Mouse (Mus musculus): Measurements from ENCODE around the gene Det1. TPM values are rescaled to one million over a fixed set of nuclear protein-coding genes. Genes with fewer than 3 reads are reported as not detected.

Gene Det1
- polyA plus RNA-seq, 1 experiment from 2014 or later, result 15.6 TPM

- no peak for ATAC-seq (ENCODE audit: low read depth)
- Histone ChIP-seq H3K9ac (ENCODE audit: low read depth, low read length) (no peak overlapping the region), H3K4me3 (ENCODE audit: low read depth, low read length) (no peak overlapping the region), H3K27me3 (replicated peaks; ENCODE audit: control insufficient read depth, insufficient read depth, low read length) (no peaks in the 10 kb centered on the region), H3K27ac (replicated peaks; ENCODE audit: low read depth, low read length) (no peak overlapping the region), H3K36me3 (ENCODE audit: control insufficient read depth, insufficient read depth, low read length) (no peaks in the 10 kb centered on the region), H3K9me3 (ENCODE audit: control insufficient read depth, low read length) (no peaks in the 10 kb centered on the region), H3K4me2 (ENCODE audit: low read depth, low read length) (no peak overlapping the region), H3K4me1 (ENCODE audit: control insufficient read depth, insufficient read depth, low read length) (no peaks in the 10 kb centered on the region)
- WGBS, result 77% methylated on average over 9 of the region's 9 CpGs
- no peak for DNase-seq (ENCODE audit: low spot score)
Measured at GRCm38 (mm10) chr7:78799730-78800496, 47.1 kb downstream of the Det1 start.

GRCm38 (mm10) chr7:78797843-78798455 lies 49.1 kb downstream of the Det1 start:
- no peaks in the 10 kb centered on the region for H3K27me3 ChIP-seq (replicated peaks; ENCODE audit: control insufficient read depth, insufficient read depth, low read length)
- 42% methylated on average over 8 of the region's 9 CpGs for WGBS
- peaks cover 5% of the 10 kb centered on the region; the same call in 1 of the 2 replicates for H3K36me3 ChIP-seq (ENCODE audit: control insufficient read depth, insufficient read depth, low read length)
- no peak overlapping the region for H3K4me3 ChIP-seq (ENCODE audit: low read depth, low read length)
- DNase-seq (ENCODE audit: low spot score), result peak; percentile 72
- H3K4me1 ChIP-seq (ENCODE audit: control insufficient read depth, insufficient read depth, low read length), result no peaks in the 10 kb centered on the region
- H3K9ac ChIP-seq (ENCODE audit: low read depth, low read length), result no peak overlapping the region
- no peak overlapping the region; the same call in 1 of the 2 replicates for H3K27ac ChIP-seq (replicated peaks; ENCODE audit: low read depth, low read length)
- no peaks in the 10 kb centered on the region for H3K9me3 ChIP-seq (ENCODE audit: control insufficient read depth, low read length)
- no peak overlapping the region for H3K4me2 ChIP-seq (ENCODE audit: low read depth, low read length)
- ATAC-seq (ENCODE audit: low read depth), result no peak; the same call in 1 of the 2 replicates

GRCm38 (mm10) chr7:78796624-78797023 lies 50.4 kb downstream of the Det1 start:
- Histone ChIP-seq H3K9me3 (ENCODE audit: control insufficient read depth, low read length) (no peaks in the 10 kb centered on the region), H3K4me3 (ENCODE audit: low read depth, low read length) (no peak overlapping the region), H3K36me3 (ENCODE audit: control insufficient read depth, insufficient read depth, low read length) (peaks cover 18% of the 10 kb centered on the region), H3K4me1 (ENCODE audit: control insufficient read depth, insufficient read depth, low read length) (no peaks in the 10 kb centered on the region), H3K9ac (ENCODE audit: low read depth, low read length) (no peak overlapping the region), H3K27me3 (replicated peaks; ENCODE audit: control insufficient read depth, insufficient read depth, low read length) (no peaks in the 10 kb centered on the region), H3K4me2 (ENCODE audit: low read depth, low read length) (no peak overlapping the region), H3K27ac (replicated peaks; ENCODE audit: low read depth, low read length) (no peak overlapping the region)
- DNase-seq (ENCODE audit: low spot score), result no peak
- WGBS, result 88% methylated on average over 3 of the region's 3 CpGs
- ATAC-seq (ENCODE audit: low read depth), result no peak

GRCm38 (mm10) chr7:78794571-78795092 lies 52.4 kb downstream of the Det1 start:
- Histone ChIP-seq H3K4me1 (ENCODE audit: control insufficient read depth, insufficient read depth, low read length) (no peaks in the 10 kb centered on the region), H3K27me3 (replicated peaks; ENCODE audit: control insufficient read depth, insufficient read depth, low read length) (no peaks in the 10 kb centered on the region), H3K9me3 (ENCODE audit: control insufficient read depth, low read length) (no peaks in the 10 kb centered on the region), H3K36me3 (ENCODE audit: control insufficient read depth, insufficient read depth, low read length) (peaks cover 34% of the 10 kb centered on the region), H3K4me2 (ENCODE audit: low read depth, low read length) (no peak overlapping the region), H3K9ac (ENCODE audit: low read depth, low read length) (no peak overlapping the region), H3K4me3 (ENCODE audit: low read depth, low read length) (no peak overlapping the region), H3K27ac (replicated peaks; ENCODE audit: low read depth, low read length) (0 out of 2 replicates have a peak overlapping the region, but pooled peaks have one; percentile 17)
- 56% methylated on average over 6 of the region's 6 CpGs for WGBS
- ATAC-seq (ENCODE audit: low read depth) (peak; percentile 9; the same call in 1 of the 2 replicates), DNase-seq (ENCODE audit: low spot score) (peak; percentile 43)

GRCm38 (mm10) chr7:78793895-78794570 lies 53.0 kb downstream of the Det1 start:
- H3K9me3 ChIP-seq (ENCODE audit: control insufficient read depth, low read length), result no peaks in the 10 kb centered on the region
- H3K4me1 ChIP-seq (ENCODE audit: control insufficient read depth, insufficient read depth, low read length), result no peaks in the 10 kb centered on the region
- 0 out of 2 replicates have a peak overlapping the region, but pooled peaks have one; percentile 17 for H3K27ac ChIP-seq (replicated peaks; ENCODE audit: low read depth, low read length)
- H3K27me3 ChIP-seq (replicated peaks; ENCODE audit: control insufficient read depth, insufficient read depth, low read length), result no peaks in the 10 kb centered on the region
- H3K36me3 ChIP-seq (ENCODE audit: control insufficient read depth, insufficient read depth, low read length), result peaks cover 40% of the 10 kb centered on the region
- no peak overlapping the region for H3K4me2 ChIP-seq (ENCODE audit: low read depth, low read length)
- no peak overlapping the region for H3K9ac ChIP-seq (ENCODE audit: low read depth, low read length)
- ATAC-seq (ENCODE audit: low read depth), result no peak
- WGBS, result 73% methylated on average over 13 of the region's 13 CpGs
- H3K4me3 ChIP-seq (ENCODE audit: low read depth, low read length), result no peak overlapping the region
- DNase-seq (ENCODE audit: low spot score), result no peak

- Histone ChIP-seq H3K9ac (ENCODE audit: low read depth, low read length) (no peak overlapping the region), H3K9me3 (ENCODE audit: control insufficient read depth, low read length) (no peaks in the 10 kb centered on the region), H3K36me3 (ENCODE audit: control insufficient read depth, insufficient read depth, low read length) (peaks cover 55% of the 10 kb centered on the region), H3K4me3 (ENCODE audit: low read depth, low read length) (no peak overlapping the region), H3K27me3 (replicated peaks; ENCODE audit: control insufficient read depth, insufficient read depth, low read length) (no peaks in the 10 kb centered on the region), H3K4me1 (ENCODE audit: control insufficient read depth, insufficient read depth, low read length) (no peaks in the 10 kb centered on the region), H3K4me2 (ENCODE audit: low read depth, low read length) (no peak overlapping the region), H3K27ac (replicated peaks; ENCODE audit: low read depth, low read length) (no peak overlapping the region)
- ATAC-seq (ENCODE audit: low read depth) (peak; percentile 60; the same call in 1 of the 2 replicates), DNase-seq (ENCODE audit: low spot score) (peak; percentile 74)
- 86% methylated on average over 15 of the region's 15 CpGs for WGBS
Measured at GRCm38 (mm10) chr7:78791359-78792222, 55.5 kb downstream of the Det1 start.

GRCm38 (mm10) chr7:78787793-78788380 lies 59.2 kb downstream of the Det1 start:
- Histone ChIP-seq H3K27me3 (replicated peaks; ENCODE audit: control insufficient read depth, insufficient read depth, low read length) (no peaks in the 10 kb centered on the region), H3K9ac (ENCODE audit: low read depth, low read length) (no peak overlapping the region), H3K4me1 (ENCODE audit: control insufficient read depth, insufficient read depth, low read length) (no peaks in the 10 kb centered on the region), H3K4me3 (ENCODE audit: low read depth, low read length) (no peak overlapping the region), H3K4me2 (ENCODE audit: low read depth, low read length) (no peak overlapping the region), H3K27ac (replicated peaks; ENCODE audit: low read depth, low read length) (no peak overlapping the region), H3K36me3 (ENCODE audit: control insufficient read depth, insufficient read depth, low read length) (peaks cover 65% of the 10 kb centered on the region), H3K9me3 (ENCODE audit: control insufficient read depth, low read length) (no peaks in the 10 kb centered on the region)
- ATAC-seq (ENCODE audit: low read depth), result no peak
- WGBS, result 90% methylated on average over 12 of the region's 12 CpGs
- no peak for DNase-seq (ENCODE audit: low spot score)
